Mouse (Mus musculus): ENCODE results near the gene Anapc13. TPM values are rescaled to one million over a fixed set of nuclear protein-coding genes. Genes with fewer than 3 reads are reported as not detected.

The Anapc13 gene
- total RNA-seq, 4 experiments from 2014 or later = 93.1 to 131 (median 114) TPM

GRCm38 (mm10) chr9:102631589-102632147 is 5.6 kb downstream of the Anapc13 start:
- no peak for DNase-seq (ENCODE audit: low spot score in 2 of 2)

GRCm38 (mm10) chr9:102632173-102632572 is 6.1 kb downstream of the Anapc13 start:
- DNase-seq (ENCODE audit: low spot score in 2 of 2) = no peak

DNA sequence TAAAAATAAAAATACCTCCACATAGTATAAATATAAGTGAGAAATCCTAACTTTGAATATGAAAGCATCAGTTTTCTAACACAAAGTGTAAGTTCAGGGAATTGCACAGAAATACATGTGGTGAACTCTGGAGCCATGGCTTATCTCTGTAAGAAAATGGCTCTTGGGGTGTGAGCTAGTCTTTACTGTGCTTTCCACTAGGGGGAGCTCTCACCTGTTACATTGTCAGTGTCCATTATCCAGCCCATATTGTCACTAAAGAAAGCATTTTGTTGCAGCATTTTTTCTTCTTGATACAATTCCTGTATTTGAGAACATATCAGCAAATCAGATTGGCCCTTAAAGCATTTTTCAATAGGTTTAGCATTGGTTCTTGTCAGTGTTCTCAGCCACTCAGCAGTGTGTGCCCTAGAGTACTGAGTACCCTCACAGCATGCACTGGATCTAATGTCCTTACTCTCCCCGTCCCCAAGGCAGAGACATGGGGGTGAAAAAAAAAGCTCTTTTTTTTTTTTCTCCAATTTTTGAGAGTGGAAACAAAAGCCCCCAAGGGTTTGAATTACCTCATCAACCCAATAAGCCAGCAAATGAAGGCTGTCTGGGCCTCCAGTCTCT is 6.9 kb downstream of the Anapc13 start:
- peak in 1 of 2 experiments; percentile 69 for DNase-seq (ENCODE audit: low spot score in 2 of 2)

GRCm38 (mm10) chr9:102634453-102634852 is 8.4 kb downstream of the Anapc13 start:
- no peak for DNase-seq (ENCODE audit: low spot score in 2 of 2)

- DNase-seq (ENCODE audit: low spot score in 2 of 2) = peak in 1 of 2 experiments; percentile 60
Measured at GRCm38 (mm10) chr9:102636553-102636952, 10.5 kb downstream of the Anapc13 start.

GRCm38 (mm10) chr9:102637115-102637514 is 11.0 kb downstream of the Anapc13 start:
- DNase-seq (ENCODE audit: low spot score in 2 of 2) = no peak

DNA sequence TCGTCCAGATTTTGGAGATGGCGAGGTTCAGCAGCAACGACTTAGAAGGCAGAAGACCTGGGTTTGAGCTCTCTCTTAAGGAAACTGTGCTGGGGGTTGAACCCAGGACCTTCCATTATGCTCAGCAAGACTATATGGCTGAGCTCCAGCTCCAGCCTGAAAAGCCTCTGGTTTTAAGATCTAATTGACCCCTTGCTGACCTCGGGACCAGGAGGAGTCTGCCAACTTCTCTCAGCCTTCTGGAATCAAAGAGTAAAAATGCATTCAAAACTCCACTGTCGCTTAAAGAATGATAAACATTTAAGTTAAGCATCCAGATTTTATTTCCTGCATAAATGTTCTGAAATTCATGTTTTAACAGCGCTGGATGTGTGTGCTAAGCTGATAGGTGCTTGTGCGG is 12.9 kb downstream of the Anapc13 start:
- no peak for DNase-seq (ENCODE audit: low spot score in 2 of 2)

- no peak for DNase-seq (ENCODE audit: low spot score in 2 of 2)
Measured at GRCm38 (mm10) chr9:102639510-102639909, 13.4 kb downstream of the Anapc13 start.

GRCm38 (mm10) chr9:102641531-102641930 is 15.4 kb downstream of the Anapc13 start:
- DNase-seq (ENCODE audit: low spot score in 2 of 2) = no peak

DNA sequence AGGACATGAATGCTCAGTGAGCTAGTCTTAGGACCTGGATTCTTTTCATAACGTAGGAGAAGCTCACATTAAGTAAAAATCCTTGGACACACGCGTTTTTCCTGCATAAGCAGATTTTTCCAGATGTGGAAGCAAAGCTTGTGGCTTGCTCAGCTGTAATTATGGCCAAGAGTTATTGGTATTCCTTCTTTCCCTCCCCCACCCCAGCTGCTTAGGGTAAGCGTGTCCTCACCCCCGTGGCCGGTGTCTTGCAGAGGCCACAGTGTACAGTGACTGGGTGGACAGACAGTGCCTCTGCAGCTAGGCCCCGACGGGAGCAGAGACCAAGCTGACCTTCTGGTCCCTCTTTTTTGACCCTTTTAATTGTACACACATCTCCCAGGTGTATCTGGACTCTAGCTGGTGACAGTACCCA is 17.0 kb downstream of the Anapc13 start:
- no peak for DNase-seq (ENCODE audit: low spot score in 2 of 2)

DNA sequence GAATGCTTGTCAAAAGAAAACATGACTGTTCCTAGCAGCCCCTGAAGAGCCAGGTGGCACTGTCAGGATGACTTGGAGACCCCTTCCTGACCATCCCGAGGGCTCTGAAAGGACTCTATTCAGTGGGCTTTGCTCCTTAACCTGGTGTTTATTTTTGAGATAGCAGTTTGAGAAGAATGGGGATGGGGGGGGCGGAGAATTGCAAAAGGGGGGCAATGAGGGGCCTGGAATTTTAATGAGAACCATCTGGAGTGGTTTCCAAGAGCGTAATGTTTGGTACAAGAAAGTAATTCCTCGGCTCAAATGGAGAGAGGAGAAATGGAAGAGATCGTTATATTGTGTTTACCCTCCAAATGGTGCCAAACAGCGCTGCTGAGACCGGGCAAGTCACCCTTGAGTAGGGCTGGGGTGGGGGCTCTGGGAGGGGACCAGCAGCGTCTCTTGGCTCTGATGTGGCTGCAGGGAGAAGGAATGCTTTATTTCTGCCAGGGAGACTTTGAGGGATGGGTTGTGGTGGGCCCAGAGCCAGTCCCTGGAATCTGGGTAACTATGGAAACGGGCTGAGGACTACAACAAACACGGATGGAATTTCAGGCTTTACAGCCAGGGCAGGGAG is 17.5 kb downstream of the Anapc13 start:
- peak in 1 of 2 experiments; percentile 42 for DNase-seq (ENCODE audit: low spot score in 2 of 2)

DNA sequence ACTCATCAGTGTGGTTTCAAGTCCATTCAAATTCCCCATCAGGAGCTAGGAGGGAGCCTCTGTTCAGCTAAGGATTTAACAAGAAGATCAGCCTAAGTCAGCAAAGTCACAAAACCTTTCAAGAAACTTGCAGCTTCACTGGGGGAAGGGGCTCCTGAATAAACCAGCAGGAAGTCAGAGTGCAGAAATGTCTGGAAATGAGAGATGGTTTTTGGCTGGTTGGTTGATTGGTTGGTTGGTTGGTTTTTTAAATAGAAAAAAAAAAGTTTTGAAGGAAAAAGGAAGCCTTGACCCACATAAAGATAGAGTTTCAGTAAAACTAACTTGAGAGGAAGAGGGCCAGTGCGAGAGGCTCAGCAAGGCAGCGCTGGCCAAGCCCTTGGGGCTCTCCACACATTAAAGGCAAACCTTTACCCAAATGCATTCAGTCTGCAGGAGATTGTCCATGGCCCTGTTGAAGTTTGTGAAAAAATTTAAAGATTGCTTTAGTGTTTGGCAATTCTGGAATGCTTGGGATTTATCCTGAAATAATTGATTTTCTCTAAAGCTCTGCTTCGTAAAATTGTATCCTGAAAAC is 19.1 kb downstream of the Anapc13 start:
- DNase-seq (ENCODE audit: low spot score in 2 of 2) = no peak

DNA sequence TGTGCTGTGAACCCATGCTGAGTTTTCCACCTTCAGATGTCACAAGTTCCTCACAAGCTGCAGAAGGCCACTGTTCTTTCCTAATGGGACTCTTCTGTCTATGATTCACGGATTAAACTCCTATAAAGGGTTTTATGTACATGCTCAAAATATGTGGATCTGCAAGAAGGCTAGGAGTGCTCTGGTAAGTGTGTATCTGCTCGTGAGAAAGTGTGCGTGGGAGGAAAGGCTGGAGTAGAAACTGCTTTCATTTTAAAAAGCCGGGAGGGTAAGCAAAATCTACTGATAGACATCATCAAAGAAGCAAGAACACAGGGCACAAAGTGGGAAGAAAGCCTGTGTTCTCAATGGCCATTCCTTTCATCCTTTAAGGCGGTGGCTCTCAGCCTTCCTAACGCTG is 20.9 kb downstream of the Anapc13 start:
- no peak for DNase-seq (ENCODE audit: low spot score in 2 of 2)

GRCm38 (mm10) chr9:102649917-102650527 is 23.9 kb downstream of the Anapc13 start:
- DNase-seq (ENCODE audit: low spot score in 2 of 2) = no peak

DNA sequence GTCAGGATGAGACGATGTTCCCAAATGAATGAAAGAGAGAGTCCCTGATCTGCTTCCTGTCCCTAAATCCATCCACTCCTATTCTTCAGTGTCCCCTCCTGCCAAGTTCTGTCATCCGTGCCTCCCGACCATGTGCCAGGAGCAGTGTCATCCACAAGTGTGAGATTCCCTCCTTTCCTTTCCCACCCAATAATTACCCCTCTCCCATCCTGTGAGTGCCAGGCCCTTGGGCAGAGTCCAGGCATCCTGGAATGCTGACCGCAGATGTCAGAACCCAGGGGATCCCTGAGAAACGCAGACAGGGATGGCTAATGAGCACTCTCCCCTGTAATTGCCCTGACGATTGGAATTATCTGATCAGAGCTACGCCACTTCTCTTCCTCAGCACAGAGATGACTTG is 24.5 kb downstream of the Anapc13 start:
- no peak for DNase-seq (ENCODE audit: low spot score in 2 of 2)

GRCm38 (mm10) chr9:102651199-102651720 is 25.2 kb downstream of the Anapc13 start:
- DNase-seq (ENCODE audit: low spot score in 2 of 2) = no peak

- DNase-seq (ENCODE audit: low spot score in 2 of 2) = no peak
Measured at GRCm38 (mm10) chr9:102656355-102657095, 30.4 kb downstream of the Anapc13 start.

DNA sequence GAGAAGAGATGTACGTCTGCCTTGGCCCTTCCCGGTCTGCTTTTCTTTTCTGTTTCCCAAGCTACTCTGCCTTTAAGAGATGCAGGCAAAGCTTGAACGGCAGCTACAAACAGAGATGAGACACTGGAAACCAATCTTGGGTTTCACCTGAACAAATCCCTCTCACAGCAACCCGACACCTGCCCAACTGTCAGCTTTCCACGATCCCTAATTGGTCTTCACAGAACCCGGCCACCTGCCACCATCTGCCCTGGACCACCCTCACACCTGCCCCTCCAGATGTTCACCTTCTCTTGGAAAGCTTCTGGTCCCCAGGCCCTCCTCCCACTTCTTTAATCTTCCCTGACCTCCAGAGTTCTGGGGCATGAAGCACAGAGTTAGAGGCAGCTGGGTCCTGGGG is 42.0 kb downstream of the Anapc13 start:
- no peak for DNase-seq (ENCODE audit: low spot score in 2 of 2)

GRCm38 (mm10) chr9:102668906-102669305 is 42.8 kb downstream of the Anapc13 start:
- DNase-seq (ENCODE audit: low spot score in 2 of 2) = no peak

DNA sequence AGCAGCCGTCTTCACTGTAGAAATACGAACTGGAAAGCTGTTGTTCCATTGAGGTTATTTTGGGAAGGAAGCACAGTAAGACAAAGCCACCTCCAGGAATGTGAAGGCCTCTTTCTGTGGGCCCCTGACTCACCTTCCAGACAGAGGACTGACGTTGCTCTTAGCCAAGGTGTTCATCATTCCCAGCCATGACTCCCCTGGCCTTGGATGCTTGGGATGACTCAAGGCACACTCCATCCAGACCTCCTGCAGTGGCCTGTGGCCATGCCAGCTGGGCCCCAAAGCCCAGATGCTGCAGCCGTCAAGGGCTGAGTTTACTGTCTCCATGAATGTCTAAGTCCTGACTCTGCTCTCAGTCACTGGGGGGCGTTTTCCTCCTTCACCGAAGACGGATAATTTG is 47.3 kb downstream of the Anapc13 start:
- DNase-seq (ENCODE audit: low spot score in 2 of 2) = no peak

GRCm38 (mm10) chr9:102675922-102676321 is 49.8 kb downstream of the Anapc13 start:
- DNase-seq (ENCODE audit: low spot score in 2 of 2) = no peak

Data from layer of hippocampus, adult 8-10 months (tissue).